ENCODE assay signal across 24 mouse cellular contexts in genomic region chr13:86097836-86098235, GRCm38 (mm10).
"Had no signal": no experiment of that assay in that cellular context is flagged by ENCODE, and none has a peak within 500 bp of the region (broad histone marks: within the 10 kb centered on the region; RNA-seq: fewer than 3 reads in every experiment).

No protein-coding gene starts in this region.

- H3K9ac ChIP-seq: heart, embryonic 13.5 days; heart, embryonic 15.5 days; hindbrain, embryonic 13.5 days; hindbrain, embryonic 15.5 days; kidney, embryonic 15.5 days; limb, embryonic 12.5 days; liver, embryonic 12.5 days; liver, embryonic 14.5 days had no signal

- H3K9me3 ChIP-seq: heart, embryonic 13.5 days; heart, embryonic 15.5 days; hindbrain, embryonic 13.5 days; hindbrain, embryonic 15.5 days; kidney, embryonic 15.5 days; limb, embryonic 10.5 days; limb, embryonic 12.5 days; liver, embryonic 12.5 days had no signal

- DNase-seq: gastrocnemius, adult 2 months; gastrocnemius, postnatal 10 days; gastrocnemius, postnatal 25 days; heart, adult 11 months; heart, adult 2 months; heart, postnatal 14 days; heart, postnatal 36 days; kidney, adult 11 months; kidney, adult 2 months; kidney, adult 9 months; kidney, postnatal 14 days; kidney, postnatal 36 days had no signal

- H3K36me3 ChIP-seq: heart, embryonic 13.5 days; heart, embryonic 15.5 days; hindbrain, embryonic 13.5 days; hindbrain, embryonic 15.5 days; kidney, embryonic 15.5 days; limb, embryonic 10.5 days; limb, embryonic 12.5 days; liver, embryonic 12.5 days had no signal

- H3K27ac ChIP-seq: gastrocnemius, adult 2 months; heart, adult 2 months; heart, embryonic 13.5 days; heart, embryonic 15.5 days; hindbrain, embryonic 13.5 days; hindbrain, embryonic 15.5 days; hindbrain, postnatal 0 days; kidney, embryonic 15.5 days; kidney, postnatal 0 days; left cerebral cortex, adult 2 months; limb, embryonic 10.5 days; limb, embryonic 12.5 days; liver, embryonic 12.5 days; liver, embryonic 14.5 days had no signal

- H3K27me3 ChIP-seq: heart, embryonic 13.5 days; heart, embryonic 15.5 days; hindbrain, embryonic 13.5 days; hindbrain, embryonic 15.5 days; kidney, embryonic 15.5 days; limb, embryonic 12.5 days; liver, embryonic 12.5 days had no signal

- H3K4me3 ChIP-seq: gastrocnemius, adult 2 months; heart, adult 2 months; heart, embryonic 13.5 days; heart, embryonic 15.5 days; hindbrain, embryonic 13.5 days; hindbrain, embryonic 15.5 days; kidney, embryonic 15.5 days; left cerebral cortex, adult 2 months; limb, embryonic 10.5 days; limb, embryonic 12.5 days; liver, embryonic 12.5 days had no signal

- H3K4me1 ChIP-seq: heart, embryonic 13.5 days; heart, embryonic 15.5 days; hindbrain, embryonic 13.5 days; hindbrain, embryonic 15.5 days; kidney, embryonic 15.5 days; limb, embryonic 10.5 days; limb, embryonic 12.5 days; liver, embryonic 12.5 days had no signal
